Mouse (Mus musculus) CD4-positive, CD25-positive, alpha-beta regulatory T cell (primary cell): ENCODE data around the gene Ift46. TPM values are rescaled to one million over a fixed set of nuclear protein-coding genes. Genes with fewer than 3 reads are reported as not detected.

Experiments
- polyA plus RNA-seq: library from polyadenylated mRNA; unstranded; fragments of 100-300 nt; shearing (Covaris generic); gene quantifications from one replicate; pipeline ENCODE4 v1.2.1, GENCODE M21; 2017

The Ift46 gene
- polyA plus RNA-seq = 54.0 TPM

DNA sequence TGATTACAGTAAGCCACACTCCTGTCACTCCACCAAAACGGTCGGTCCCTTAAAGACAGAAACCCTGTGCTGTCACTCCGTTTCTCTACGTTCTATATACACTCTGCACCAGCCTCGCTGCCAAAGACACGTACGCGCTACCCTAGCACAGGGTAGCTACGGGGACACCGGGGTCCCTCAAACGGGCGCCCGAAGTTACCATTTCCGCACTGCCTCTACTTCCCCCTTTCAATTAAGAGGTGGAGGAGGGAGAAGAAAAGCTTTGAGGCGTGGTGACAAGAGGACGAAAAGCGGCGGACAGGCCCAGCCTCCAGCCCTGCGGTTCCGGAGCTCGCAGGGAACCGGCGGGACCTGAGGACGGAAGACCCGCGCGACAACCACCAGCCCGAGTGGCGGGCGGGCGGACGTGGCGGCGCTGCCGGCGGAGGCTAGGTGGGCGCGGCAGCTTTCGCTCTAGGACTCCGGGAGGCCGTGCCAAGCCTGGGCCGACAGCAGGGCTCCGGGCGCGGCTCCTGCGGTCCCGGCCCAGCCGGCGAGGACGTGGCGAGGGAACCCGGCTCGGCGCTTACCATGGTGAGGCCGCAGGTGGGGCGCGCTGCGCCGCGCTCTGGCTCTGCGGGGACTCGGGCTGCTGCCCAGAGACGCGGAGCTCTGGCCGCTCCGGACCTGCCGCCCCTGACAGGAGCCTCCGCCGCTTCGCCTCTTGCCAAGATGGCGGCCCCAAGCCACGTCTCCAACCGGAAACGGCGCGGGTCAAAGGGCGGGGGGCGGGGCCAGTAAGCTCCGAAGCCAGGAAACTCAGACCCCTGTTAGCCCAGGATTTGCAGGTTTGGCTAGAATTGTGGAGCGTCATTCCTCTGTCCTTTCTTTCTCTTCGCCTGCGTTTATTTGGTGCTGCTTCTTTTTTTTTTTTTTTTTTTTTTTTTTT is at the start of gene Ift46, which contains the start of gene Arcn1:
Ift46 (plus strand) TSS at position 808 of the 928 bp plus-strand sequence.
Arcn1 (minus strand) TSS at position 745 of the 928 bp plus-strand sequence.

DNA sequence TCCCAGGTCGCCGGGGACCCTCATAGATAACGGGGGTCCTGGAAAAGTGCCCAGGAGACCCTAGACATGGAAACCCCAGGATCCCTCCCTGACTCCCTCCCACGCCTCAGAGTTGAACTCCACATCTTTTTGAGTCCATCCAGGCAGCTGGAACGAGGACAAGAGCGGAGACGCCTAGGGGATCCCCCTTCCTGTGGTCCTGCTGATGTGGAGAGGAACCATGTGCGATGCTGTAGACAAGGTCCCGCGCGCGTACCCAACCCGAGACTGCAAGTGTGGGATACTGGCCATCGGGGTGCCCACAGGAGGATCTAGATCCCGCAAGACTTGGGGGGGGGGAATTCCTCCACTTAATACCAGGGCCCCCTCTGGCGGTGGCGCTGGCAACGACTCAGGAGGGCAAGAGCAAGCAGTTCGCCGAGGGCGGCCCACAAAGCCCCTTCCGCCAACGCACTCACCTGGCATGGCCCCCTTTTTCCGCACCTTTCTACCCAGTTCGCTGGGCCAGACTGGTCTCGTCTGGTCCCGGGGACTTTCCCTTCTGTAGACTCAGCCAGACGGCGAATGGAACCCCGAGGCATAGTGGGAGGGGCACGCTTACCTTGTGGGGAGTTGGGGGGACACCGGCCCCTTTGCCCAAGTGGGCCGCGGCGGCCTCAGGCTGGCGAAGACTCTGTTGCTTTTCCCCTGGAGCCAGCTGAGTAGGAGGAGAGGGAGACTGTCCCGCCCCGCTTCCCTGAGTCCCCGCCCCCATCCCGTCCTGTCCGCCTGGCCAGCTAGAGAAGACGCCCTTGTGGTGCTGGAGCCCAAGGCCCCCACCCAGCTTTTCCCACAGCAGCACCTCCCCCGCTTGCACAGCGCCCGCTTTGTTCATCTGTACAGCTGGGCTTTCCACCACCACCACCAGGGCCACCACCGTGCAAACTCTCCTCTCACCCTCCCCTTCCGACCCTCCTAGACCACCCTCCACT is 32.9 kb upstream of the Ift46 start, which contains the start of gene Phldb1:
Phldb1 (minus strand) TSS at position 675 of the 971 bp plus-strand sequence.

DNA sequence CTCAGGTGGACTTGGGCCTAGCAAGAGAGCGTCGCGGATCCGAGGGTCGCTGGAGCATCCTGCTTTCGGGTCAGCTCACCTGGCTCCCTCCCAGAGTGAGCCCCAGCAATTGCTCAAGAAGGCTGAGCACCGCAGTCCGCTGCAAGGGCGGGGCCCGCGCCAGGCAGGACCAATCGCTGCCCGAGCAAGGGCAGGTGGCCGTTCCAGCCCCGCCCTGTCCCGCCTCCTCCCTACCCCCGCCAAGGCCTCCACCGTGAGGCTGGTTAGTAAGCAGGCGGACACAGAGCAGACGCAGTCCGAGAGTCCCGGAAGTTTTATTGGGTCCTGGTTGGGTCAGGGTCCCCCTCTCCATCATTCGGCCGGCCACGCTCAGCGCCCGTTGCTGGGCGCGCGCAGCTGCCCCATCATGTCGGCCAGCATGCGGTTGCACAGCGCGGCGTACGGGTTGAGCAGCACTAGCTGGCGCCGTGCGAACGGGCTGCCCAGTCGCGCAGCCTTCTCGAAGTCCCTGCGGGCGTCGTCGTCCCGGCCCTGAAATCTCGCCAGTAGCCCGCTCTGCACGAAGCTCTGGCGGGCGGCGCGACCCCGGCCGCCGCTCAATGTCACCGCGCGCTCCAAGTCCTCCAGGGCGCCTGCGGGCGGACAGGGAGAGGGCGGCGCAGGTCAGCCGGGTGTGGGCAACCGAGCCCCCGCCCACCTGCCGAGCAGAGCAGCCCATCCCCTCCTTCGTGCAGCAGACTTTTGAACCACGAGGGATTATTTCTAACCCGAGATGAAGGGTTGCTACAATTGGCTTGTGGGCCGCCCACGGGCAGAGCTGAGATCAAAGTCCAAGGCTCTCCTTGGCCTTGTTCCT is 31.6 kb downstream of the Ift46 start, which contains the start of gene Tmem25:
Tmem25 (minus strand) TSS at position 206 of the 856 bp plus-strand sequence.

DNA sequence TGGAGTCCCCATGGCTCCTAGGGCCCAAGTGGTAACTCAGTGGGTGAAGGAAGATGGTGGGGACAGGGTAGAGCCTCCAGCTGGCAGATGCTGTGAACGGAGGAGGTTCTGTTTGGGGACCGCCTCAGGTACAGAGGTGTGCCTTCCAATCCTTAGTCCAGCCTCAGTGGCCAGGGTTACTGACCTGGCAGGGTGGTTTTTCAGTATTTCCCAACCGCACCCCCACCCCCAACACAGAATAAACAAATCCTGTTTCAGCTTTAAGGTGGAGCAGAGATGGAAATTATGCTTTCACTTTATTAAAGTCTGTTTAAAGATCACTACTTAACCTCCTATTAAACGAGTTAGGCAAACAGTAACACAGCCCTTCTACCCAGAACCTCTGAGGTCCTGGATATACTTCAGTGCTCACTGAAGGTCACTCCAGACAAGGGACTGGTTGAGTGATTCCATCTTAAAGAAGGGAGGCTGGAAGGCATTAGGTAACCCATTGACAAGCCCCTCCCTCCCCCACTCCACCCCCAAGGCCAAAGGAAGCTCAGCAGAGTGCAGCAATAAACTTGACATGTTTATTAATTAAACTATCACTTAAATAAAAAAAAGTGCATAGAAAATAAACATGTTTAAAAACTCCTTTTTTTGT is 35.2 kb downstream of the Ift46 start, which contains the start of gene Ttc36:
Ttc36 (minus strand) TSS at position 265 of the 643 bp plus-strand sequence.

Other genes starting within 250 kb of the Ift46 start
- gene Cxcr5, start 206.0 kb upstream of the Ift46 start, polyA plus RNA-seq = 41.1 TPM
- gene Ddx6, start 163.0 kb upstream of the Ift46 start, polyA plus RNA-seq = 35.7 TPM
- gene Treh, start 94.7 kb upstream of the Ift46 start, polyA plus RNA-seq = not detected
- gene Phldb1, start 32.7 kb upstream of the Ift46 start, polyA plus RNA-seq = 0.72 TPM
- 158 TPM for gene Arcn1, start 63 bp upstream of the Ift46 start, polyA plus RNA-seq
- 0.20 TPM for gene Tmem25, start 31.4 kb downstream of the Ift46 start, polyA plus RNA-seq
- not detected for gene Ttc36, start 35.2 kb downstream of the Ift46 start, polyA plus RNA-seq
- 96.1 TPM for gene Kmt2a, start 113.4 kb downstream of the Ift46 start, polyA plus RNA-seq
- gene Atp5l, start 152.8 kb downstream of the Ift46 start, polyA plus RNA-seq = 336 TPM
- gene Ube4a, start 197.7 kb downstream of the Ift46 start, polyA plus RNA-seq = 47.2 TPM
- 1,221 TPM for gene Cd3g, start 212.5 kb downstream of the Ift46 start, polyA plus RNA-seq
- gene Cd3d, start 213.9 kb downstream of the Ift46 start, polyA plus RNA-seq = 831 TPM
- gene Cd3e, start 241.7 kb downstream of the Ift46 start, polyA plus RNA-seq = 1,336 TPM